Mouse (Mus musculus) heart, postnatal 0 days (tissue): ENCODE measurements around the gene Ptpn5.

Source experiments
- CTCF ChIP-seq: IDR thresholded peaks from 2 replicates; pipeline ENCODE4 v1.5.1; 2016; ENCODE audit warnings: antibody characterized with exemption, control low read depth, low read depth
- EP300 ChIP-seq: IDR thresholded peaks from 2 replicates; pipeline ENCODE4 v1.6.1; 2016; ENCODE audit warnings: antibody characterized with exemption, low read depth

- no peak for TF ChIP-seq CTCF
- no peak for TF ChIP-seq EP300
These were observed 82.7 kb downstream of the Ptpn5 start for GRCm38 (mm10) chr7:47050766-47051165.
